Mouse (Mus musculus): ENCODE measurements at regions not wholly inside any gene's neighbourhood (a gene's known extent, or its start where the extent isn't known, plus 50 kb on each side); places are given as distances from the start of the nearest gene placed in this dataset.

GRCm38 (mm10) chr11:89147990-89148389, 74.3 kb downstream of the Gm525 start:
- no peak for DNase-seq (ENCODE audit: low read depth, low spot score)

- no peak for DNase-seq (ENCODE audit: low read depth, low spot score)
Observed at GRCm38 (mm10) chr11:89145281-89145945, 71.8 kb downstream of the Gm525 start.

GRCm38 (mm10) chr11:89142527-89143154, 69.0 kb downstream of the Gm525 start:
- no peak for DNase-seq (ENCODE audit: low read depth, low spot score)
